Mouse (Mus musculus): ENCODE results near the gene Oprm1. TPM values are rescaled to one million over a fixed set of nuclear protein-coding genes. Genes with fewer than 3 reads are reported as not detected.

The Oprm1 gene
- 1 to 10 TPM; 1.1 to 2.0 TPM for polyA plus RNA-seq (2017; shearing (Covaris generic))

GRCm38 (mm10) chr10:6758206-6758605, at the start of gene Oprm1:
TSS of gene Oprm1 (plus strand) at chr10:6758506.

GRCm38 (mm10) chr10:6761287-6761811, 3.0 kb downstream of the Oprm1 start, which contains the start of gene Gm10945:
TSS of gene Gm10945 (minus strand) at chr10:6761761.

GRCm38 (mm10) chr10:7052315-7053017, 294.2 kb downstream of the Oprm1 start, which contains the start of gene Ipcef1:
TSS of gene Ipcef1 (minus strand) at chr10:7052478.

Other genes with a start within 250 kb of the Oprm1 start
- gene Gm10945, start 3.3 kb downstream of the Oprm1 start, polyA plus RNA-seq (2017; shearing (Covaris generic)), result not detected